Mouse (Mus musculus) ES-CJ7 (cell line): ENCODE data around the gene Abcg3.

ENCODE experiments used
- DNase-seq: peaks from one replicate; pipeline ENCODE4 v3.0.0; 2011; ENCODE audit warnings: low read depth, low spot score

Abcg3 gene

DNA sequence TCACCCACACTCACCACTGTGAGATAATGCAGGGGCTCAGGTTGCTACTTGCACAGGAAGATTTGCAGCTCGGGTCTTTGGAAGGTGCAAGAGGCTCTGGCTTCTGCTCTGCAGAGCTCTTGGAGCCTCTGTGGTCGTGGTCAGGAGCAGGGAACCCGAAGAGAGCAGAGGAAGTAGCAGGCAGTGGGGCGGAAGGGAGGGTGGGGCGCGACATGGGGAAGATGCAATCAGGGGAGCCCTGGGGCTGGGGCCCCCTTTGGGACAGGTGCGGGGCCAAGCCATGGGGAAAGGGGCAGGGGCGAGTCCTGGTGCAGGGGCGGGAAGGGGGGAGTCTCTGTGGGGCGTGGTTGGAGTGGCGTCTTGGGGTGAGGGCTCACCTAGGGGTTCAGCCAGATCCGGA is at the start of gene Abcg3:
Gene Abcg3, minus strand, starts transcription at position 184 of the 400 bp plus-strand sequence.
- no peak for DNase-seq

DNA sequence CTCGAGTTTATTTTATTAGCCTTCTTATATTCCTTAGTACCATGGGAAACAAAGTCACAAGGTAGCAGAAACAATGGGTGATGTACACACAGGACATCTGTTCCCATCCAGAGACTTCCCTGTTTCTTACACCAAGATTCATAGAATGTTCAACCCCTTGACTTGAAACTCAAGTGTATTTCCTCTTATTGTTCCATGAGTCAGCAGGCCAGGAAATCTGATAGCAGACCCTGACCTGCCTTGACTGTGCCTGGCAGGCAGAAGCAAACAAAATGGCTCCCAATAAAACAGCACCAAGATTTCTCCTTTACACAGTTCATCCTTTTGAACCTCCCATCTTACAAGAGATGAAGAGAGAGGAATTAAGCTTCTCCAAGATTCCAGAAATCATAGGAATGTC is 30.0 kb upstream of the Abcg3 start:
- DNase-seq, result no peak

DNA sequence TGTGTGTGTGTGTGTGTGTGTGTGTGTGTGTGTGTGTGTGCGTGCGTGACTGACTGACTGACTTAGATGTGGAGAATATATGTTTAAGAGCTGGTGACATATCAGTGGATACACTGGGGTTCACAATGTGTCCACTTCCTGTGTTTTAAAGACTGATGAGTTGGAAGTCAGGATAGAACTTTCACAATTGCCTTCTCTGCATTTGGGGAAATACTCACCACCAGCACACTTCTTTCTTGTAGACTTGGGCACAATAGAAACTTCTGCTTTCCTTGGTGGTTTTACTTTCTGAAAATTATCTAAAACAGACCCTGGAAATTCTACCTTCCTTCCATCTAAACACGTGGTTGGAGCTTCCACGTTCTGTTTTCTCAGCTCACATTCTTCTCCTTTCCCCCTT is 29.1 kb upstream of the Abcg3 start:
- no peak for DNase-seq

DNA sequence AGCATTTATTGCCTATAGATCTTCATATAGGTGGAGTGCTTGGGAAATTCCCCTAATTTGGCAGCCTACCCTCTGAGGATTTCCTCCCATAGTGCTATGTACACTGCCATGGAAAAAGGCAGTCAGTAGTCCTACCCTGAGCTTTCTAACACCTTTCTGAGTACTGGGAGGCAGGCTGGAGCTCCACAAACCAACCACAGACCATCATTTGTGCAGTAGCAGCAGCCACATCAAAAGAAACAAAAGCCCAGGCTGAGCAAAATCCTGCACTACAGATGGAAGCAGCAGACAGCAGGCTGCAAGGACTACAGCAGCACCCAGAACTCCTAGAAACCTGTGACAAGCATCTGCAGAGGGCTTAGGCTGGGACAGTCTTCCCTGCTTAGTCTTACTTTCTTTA is 27.9 kb upstream of the Abcg3 start:
- no peak for DNase-seq

DNA sequence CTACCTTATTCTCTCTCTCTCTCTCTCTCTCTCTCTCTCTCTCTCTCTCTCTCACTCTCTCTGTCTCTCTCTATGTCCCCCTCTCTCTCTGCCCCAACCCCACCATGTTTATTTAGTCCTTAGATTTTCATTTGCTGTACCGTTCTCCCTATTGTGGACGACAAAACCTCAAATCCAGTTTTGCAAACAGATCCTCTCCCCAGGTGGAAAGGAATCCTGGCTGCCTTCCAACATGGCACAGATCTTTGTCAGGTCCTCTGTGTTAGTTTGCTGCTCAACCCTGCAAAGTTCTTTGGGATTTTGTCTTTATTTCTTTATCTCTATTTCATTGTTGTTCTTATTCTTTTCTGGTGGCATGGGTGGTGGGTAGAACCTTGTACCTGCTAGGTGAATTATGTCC is 6.9 kb upstream of the Abcg3 start:
- no peak for DNase-seq

DNA sequence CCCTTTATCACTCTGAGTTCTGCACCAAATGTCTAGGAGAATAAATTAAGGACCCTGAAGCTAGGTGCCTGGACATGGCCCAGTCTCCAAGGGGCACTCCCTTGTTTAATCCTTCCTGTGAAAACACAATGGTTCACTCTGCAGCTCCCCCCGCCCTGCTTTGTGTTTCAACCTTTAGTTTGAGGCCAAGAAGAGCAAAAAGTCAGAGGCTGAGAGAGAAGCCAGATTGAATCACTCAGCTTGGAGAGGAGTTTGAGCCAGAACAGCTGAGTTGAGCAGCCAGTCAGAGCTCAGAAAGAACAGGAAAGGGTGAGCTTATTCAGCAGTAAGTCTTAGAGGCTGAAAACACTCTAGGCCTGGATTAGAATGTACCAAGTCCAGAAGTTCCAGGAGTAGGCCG is 5.5 kb upstream of the Abcg3 start:
- DNase-seq, result peak; percentile 16

DNA sequence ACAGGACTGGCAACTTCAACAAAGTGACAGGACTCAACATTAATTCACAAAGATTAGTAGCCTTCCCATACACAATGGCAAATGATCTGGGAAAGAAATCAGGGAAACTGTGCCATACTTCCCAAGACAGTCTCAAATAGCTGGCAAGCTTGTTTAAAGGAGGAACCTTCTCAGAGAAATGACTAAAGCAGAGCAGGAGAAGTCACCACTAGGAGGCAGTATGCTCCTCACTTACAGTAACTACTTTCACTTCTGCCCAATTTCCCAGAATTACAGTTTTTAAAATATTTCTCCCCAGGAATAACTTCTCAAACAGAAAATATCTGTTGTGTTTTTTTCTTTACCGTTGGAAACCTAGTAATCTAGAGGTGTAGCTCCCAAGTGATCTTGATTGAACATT is 4.2 kb upstream of the Abcg3 start:
- peak; percentile 67 for DNase-seq

DNA sequence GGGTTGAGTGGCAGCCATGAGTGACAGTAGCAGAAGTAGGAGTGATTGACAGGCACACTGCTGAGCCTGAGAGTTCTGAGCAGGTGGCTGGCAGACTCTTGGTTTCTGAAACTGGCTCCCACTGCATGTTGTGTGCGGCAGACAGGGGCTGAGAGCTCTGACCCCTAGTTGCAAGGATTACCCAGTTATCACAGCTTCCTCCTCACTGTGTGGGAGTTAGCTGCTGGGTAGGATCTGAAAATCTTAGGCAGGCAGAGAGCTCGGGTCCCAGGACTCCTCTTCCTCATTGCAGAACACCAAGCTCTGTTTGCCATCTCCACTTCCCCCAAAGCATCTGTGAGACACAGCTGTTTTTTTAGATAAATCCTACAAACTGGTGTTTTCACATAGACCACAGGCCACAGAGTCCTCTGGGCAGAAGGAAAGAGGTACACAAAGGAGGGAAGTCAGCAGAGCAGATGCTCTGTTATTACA is 3.4 kb downstream of the Abcg3 start:
- DNase-seq, result no peak

DNA sequence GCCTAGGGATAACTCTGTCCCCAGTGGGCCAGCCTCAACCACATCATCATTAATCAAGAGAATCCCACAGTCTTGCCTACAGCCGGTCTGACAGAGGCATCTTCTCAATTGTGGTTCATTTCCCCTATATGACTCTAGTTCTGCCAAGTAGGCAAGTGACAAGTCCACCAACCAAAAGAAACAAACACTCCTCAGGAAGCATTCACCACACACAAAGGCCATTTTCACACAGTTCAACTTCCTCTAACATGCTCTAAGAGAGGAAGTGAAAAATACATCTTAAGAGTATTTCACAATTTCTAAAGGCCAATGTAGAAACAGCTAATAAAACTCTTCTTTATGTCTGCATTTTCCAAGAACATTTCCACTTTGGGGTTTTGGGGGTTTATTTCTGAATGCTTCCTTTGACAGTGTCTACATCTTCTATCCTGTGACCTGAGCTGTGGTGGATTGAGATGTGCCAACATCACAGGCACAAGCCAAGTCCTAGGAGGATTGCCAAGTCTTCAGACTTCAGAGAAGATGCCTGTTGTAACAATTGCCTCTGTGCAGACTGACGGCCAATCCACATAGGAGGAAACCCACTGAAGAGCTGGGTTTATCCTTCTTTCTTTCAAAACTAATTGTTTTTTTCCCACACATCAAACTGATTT is 24.3 kb downstream of the Abcg3 start:
- no peak for DNase-seq

DNA sequence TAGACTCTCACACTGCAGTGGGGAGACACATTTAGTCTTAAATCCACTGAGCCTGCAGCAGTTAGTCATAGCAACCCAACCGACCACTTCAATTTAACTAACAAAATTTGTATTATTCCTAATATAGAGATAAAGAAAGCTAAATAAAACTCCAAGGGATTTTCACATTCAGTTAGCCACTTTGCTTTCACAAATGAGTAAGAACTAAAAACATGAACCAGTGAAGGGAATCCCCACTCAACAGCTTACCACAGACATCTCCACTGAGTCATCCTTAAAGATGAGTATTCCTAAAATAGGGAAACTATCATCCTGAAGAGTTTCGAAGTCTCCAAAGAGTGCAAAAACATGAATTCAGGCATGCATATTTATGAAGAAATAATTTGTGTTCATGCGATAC is 27.3 kb downstream of the Abcg3 start:
- no peak for DNase-seq

DNA sequence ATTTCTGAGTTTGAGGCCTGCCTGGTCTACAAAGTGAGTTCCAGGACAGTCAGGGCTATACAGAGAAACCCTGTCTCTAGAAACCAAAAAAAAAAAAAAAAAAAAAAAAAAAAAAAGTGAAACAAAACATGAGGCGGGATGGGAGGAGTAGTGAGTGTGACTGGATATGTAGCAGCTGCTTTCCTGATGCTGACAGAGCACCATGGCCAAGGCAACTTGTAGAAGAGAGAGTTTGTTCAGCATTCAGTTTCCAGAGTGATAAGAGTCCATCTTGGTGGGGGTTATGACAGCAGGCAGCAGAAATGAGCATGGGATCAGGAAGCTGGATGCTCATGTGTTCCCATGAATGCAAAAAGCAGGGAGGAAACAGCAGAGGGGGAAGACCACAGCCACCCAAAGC is 35.6 kb downstream of the Abcg3 start:
- no peak for DNase-seq

DNA sequence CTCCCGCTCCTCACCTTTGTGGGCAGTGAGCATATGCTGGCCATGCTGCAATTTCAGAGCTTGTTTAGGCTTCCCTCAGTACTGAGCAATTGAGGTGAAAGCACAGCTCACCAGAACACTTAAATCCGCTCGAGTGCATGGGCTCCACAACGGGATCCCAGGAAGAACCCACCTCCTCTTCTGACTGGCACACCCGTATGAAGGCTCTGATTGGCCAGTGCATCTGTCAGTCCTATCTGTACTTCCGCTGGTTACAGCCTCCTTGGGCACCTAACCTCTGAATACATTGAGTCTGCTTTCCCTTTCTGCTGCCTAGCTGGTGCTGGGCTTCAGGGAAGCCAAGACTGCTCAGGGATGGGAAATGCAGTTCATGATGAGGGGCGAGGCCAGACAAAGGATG is 48.4 kb downstream of the Abcg3 start:
- peak; percentile 42 for DNase-seq

DNA sequence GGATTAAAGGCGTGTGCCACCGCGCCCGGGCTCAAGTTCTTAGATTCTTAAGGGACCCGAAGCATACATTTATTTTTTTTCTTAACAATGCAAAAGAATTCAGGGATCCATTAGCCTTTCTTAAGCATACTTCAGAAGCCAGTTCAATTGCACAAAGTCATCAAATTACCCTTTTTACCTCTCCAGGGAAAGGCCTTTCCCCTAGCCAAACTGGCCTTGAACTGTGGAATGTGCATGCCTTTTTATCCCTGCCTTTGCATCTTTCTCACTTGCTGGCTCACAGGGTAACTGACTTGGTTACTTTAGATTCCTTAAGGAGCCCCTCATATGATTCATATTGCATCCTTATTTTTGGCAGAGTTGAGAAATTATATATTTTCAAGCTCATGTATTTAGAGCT is 76.0 kb downstream of the Abcg3 start:
- DNase-seq, result peak; percentile 60
